ENCODE assay signal across 14 mouse cellular contexts in genomic region chr13:20549983-20550382, GRCm38 (mm10).
DNase-seq lines count a peak whose midpoint lies in the region; ATAC-seq lines count a peak whose summit lies in the region.
"Had no signal": no experiment of that assay in that cellular context is flagged by ENCODE, and none has a peak within 500 bp of the region (broad histone marks: within the 10 kb centered on the region; RNA-seq: fewer than 3 reads in every experiment).

No protein-coding gene starts in this region.

- no peaks in the 10 kb centered on the region for H3K36me3 ChIP-seq in midbrain, embryonic 11.5 days (ENCODE audit: control insufficient read depth, insufficient read depth, low read length)
- no peaks in the 10 kb centered on the region for H3K36me3 ChIP-seq in midbrain, embryonic 10.5 days
- H3K36me3 ChIP-seq in lung, embryonic 16.5 days (ENCODE audit: control insufficient read depth, insufficient read depth, low read length), result no peaks in the 10 kb centered on the region
- no peaks in the 10 kb centered on the region for H3K36me3 ChIP-seq in neural tube, embryonic 15.5 days

- no peak overlapping the region for H3K9ac ChIP-seq in midbrain, embryonic 11.5 days (ENCODE audit: low read length)
- H3K9ac ChIP-seq in lung, embryonic 16.5 days (ENCODE audit: low read length), result no peak overlapping the region
- no peak overlapping the region for H3K9ac ChIP-seq in neural tube, embryonic 15.5 days (replicated peaks)

- no peak for ATAC-seq in midbrain, embryonic 11.5 days (ENCODE audit: low FRiP score)
- ATAC-seq in lung, embryonic 16.5 days (ENCODE audit: low read depth), result peak; percentile 83
- peak; percentile 39 for ATAC-seq in neural tube, embryonic 15.5 days (ENCODE audit: low FRiP score)
- ATAC-seq: forebrain, embryonic 14.5 days had no signal

- peak; percentile 45 for DNase-seq in midbrain, embryonic 11.5 days (ENCODE audit: low spot score, missing footprints)
- no peak for DNase-seq in midbrain, embryonic 10.5 days (ENCODE audit: low spot score)
- peak; percentile 9 for DNase-seq in embryo, embryonic 9.5 days (ENCODE audit: extremely low spot score)
- no peak for DNase-seq in gastrocnemius, postnatal 25 days
- no peak for DNase-seq in adrenal gland, postnatal 10 days
- DNase-seq: adrenal gland, adult 8-10 months; heart, adult 2 months; kidney, postnatal 36 days; liver; thymus, postnatal 36 days had no signal

- 95% methylated on average over 4 of the region's 4 CpGs for WGBS in midbrain, embryonic 11.5 days
- 91% methylated on average over 4 of the region's 4 CpGs for WGBS in midbrain, embryonic 10.5 days
- WGBS in lung, embryonic 16.5 days, result 18% methylated on average over 4 of the region's 4 CpGs
- 74% methylated on average over 4 of the region's 4 CpGs for whole genome bisulfite sequencing in neural tube, embryonic 15.5 days

- H3K9me3 ChIP-seq in midbrain, embryonic 11.5 days (ENCODE audit: control insufficient read depth, low read length), result no peaks in the 10 kb centered on the region
- H3K9me3 ChIP-seq in midbrain, embryonic 10.5 days (replicated peaks), result no peaks in the 10 kb centered on the region
- no peaks in the 10 kb centered on the region for H3K9me3 ChIP-seq in lung, embryonic 16.5 days (ENCODE audit: control insufficient read depth, low read length)
- H3K9me3 ChIP-seq in neural tube, embryonic 15.5 days (replicated peaks), result no peaks in the 10 kb centered on the region

- H3K27me3 ChIP-seq in midbrain, embryonic 11.5 days (ENCODE audit: control insufficient read depth, insufficient read depth, low read length), result no peaks in the 10 kb centered on the region
- no peaks in the 10 kb centered on the region for H3K27me3 ChIP-seq in midbrain, embryonic 10.5 days (ENCODE audit: low read depth, poor library complexity, severe bottlenecking)
- no peaks in the 10 kb centered on the region for H3K27me3 ChIP-seq in lung, embryonic 16.5 days (ENCODE audit: control insufficient read depth, insufficient read depth, low read depth, low read length)
- no peaks in the 10 kb centered on the region for H3K27me3 ChIP-seq in neural tube, embryonic 15.5 days (replicated peaks)

- no peak overlapping the region for H3K4me3 ChIP-seq in midbrain, embryonic 11.5 days (ENCODE audit: low read depth, low read length)
- H3K4me3 ChIP-seq in midbrain, embryonic 10.5 days, result no peak overlapping the region
- no peak overlapping the region for H3K4me3 ChIP-seq in lung, embryonic 16.5 days (ENCODE audit: low read length)
- no peak overlapping the region for H3K4me3 ChIP-seq in neural tube, embryonic 15.5 days (replicated peaks)
- H3K4me3 ChIP-seq: heart, adult 2 months had no signal

- no peak overlapping the region for H3K4me2 ChIP-seq in midbrain, embryonic 11.5 days
- H3K4me2 ChIP-seq in lung, embryonic 16.5 days (ENCODE audit: low read depth, low read length), result no peak overlapping the region
- no peak overlapping the region for H3K4me2 ChIP-seq in neural tube, embryonic 15.5 days

- no peak overlapping the region for H3K27ac ChIP-seq in midbrain, embryonic 11.5 days (ENCODE audit: low read depth, low read length)
- H3K27ac ChIP-seq in midbrain, embryonic 10.5 days (replicated peaks), result no peak overlapping the region
- H3K27ac ChIP-seq in lung, embryonic 16.5 days (ENCODE audit: low read length), result no peak overlapping the region
- no peak overlapping the region for H3K27ac ChIP-seq in neural tube, embryonic 15.5 days (replicated peaks)
- H3K27ac ChIP-seq: heart, adult 2 months; macrophage had no signal

- no peaks in the 10 kb centered on the region for H3K4me1 ChIP-seq in midbrain, embryonic 11.5 days (ENCODE audit: control insufficient read depth, insufficient read depth, low read length)
- H3K4me1 ChIP-seq in midbrain, embryonic 10.5 days, result no peaks in the 10 kb centered on the region
- H3K4me1 ChIP-seq in lung, embryonic 16.5 days (replicated peaks; ENCODE audit: control insufficient read depth, insufficient read depth, low read length), result 0 out of 2 replicates have a peak, but pooled peaks cover 4% of the 10 kb centered on the region
- no peaks in the 10 kb centered on the region for H3K4me1 ChIP-seq in neural tube, embryonic 15.5 days

Comparison
In these comparisons a context has a peak if more than half of its experiments do, and no peak if none do; other contexts are left out.
1. DNase-seq: peak in midbrain, embryonic 11.5 days (single experiment) and embryo, embryonic 9.5 days (single experiment); none in midbrain, embryonic 10.5 days (single experiment), gastrocnemius, postnatal 25 days (single experiment) and adrenal gland, postnatal 10 days (single experiment).